Mouse (Mus musculus): Measurements from ENCODE around the gene Ndrg4. TPM values are rescaled to one million over a fixed set of nuclear protein-coding genes. Genes with fewer than 3 reads are reported as not detected.

Gene Ndrg4
- polyA plus RNA-seq, 1 experiment from 2014 or later = 397 TPM

DNA sequence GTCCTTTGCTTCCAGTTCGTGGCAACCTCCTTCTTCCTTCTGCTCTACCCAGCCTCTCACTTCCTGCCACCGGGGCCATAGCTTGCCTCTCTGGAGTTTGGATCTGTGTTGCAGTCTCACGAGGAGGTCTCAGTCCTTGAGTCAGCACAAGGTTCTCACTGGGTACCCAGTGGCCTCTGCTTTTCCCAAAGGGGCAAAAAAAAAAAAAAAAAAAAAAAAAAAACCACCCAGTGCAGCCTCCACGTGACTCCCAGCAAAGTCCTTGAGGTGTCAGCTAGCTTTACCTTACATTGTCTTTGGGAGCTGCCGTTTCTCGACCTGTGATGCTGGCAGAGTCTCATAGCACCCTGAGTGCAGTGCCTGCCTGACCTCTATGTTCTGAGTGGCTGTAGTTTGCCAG, 21.4 kb downstream of the Ndrg4 start:
- Histone ChIP-seq H3K36me3 (replicated peaks; ENCODE audit: control insufficient read depth, insufficient read depth) (no peaks in the 10 kb centered on the region), H3K27ac (no peak overlapping the region), H3K27me3 (ENCODE audit: control insufficient read depth, insufficient read depth, low read length) (no peaks in the 10 kb centered on the region), H3K4me1 (replicated peaks; ENCODE audit: control insufficient read depth, insufficient read depth, low read length) (peaks cover 40% of the 10 kb centered on the region), H3K4me3 (replicated peaks; ENCODE audit: low read length) (no peak overlapping the region), H3K9ac (no peak overlapping the region), H3K4me2 (replicated peaks) (no peak overlapping the region), H3K9me3 (ENCODE audit: control insufficient read depth, low read length) (no peaks in the 10 kb centered on the region)
- WGBS = 52% methylated on average over 6 of the region's 6 CpGs
- no peak for ATAC-seq (ENCODE audit: low FRiP score)
- no peak for DNase-seq (ENCODE audit: low spot score)

DNA sequence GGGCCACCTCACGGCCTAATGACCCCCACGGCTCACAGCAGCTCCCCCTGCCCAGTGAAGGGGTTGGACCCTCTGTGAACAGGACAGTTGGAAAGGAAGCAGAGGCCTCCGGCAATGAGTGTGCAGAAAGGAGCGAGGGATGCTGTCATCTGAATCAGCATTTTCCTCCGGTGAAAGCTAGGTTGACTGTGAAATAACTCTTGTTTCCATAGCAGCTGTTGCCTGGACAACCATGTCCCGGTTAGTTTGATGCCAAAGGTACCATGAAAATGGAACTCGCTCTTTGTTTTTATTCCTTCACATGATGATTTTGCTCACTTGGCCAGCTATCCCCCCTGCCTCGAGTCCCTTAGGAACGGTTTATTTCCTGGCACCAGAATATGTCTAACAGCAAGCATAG, 23.5 kb downstream of the Ndrg4 start:
- 18% methylated on average over 9 of the region's 9 CpGs for WGBS
- Histone ChIP-seq H3K4me1 (replicated peaks; ENCODE audit: control insufficient read depth, insufficient read depth, low read length) (peaks cover 38% of the 10 kb centered on the region), H3K4me2 (replicated peaks) (peak overlapping the region; percentile 9), H3K9ac (peak overlapping the region; percentile 28; the same call in 1 of the 2 replicates), H3K9me3 (ENCODE audit: control insufficient read depth, low read length) (no peaks in the 10 kb centered on the region), H3K27ac (peak overlapping the region; percentile 55), H3K27me3 (ENCODE audit: control insufficient read depth, insufficient read depth, low read length) (no peaks in the 10 kb centered on the region), H3K4me3 (replicated peaks; ENCODE audit: low read length) (no peak overlapping the region), H3K36me3 (replicated peaks; ENCODE audit: control insufficient read depth, insufficient read depth) (0 out of 2 replicates have a peak, but pooled peaks cover 3% of the 10 kb centered on the region)
- ATAC-seq (ENCODE audit: low FRiP score) = no peak
- peak; percentile 85 for DNase-seq (ENCODE audit: low spot score)

DNA sequence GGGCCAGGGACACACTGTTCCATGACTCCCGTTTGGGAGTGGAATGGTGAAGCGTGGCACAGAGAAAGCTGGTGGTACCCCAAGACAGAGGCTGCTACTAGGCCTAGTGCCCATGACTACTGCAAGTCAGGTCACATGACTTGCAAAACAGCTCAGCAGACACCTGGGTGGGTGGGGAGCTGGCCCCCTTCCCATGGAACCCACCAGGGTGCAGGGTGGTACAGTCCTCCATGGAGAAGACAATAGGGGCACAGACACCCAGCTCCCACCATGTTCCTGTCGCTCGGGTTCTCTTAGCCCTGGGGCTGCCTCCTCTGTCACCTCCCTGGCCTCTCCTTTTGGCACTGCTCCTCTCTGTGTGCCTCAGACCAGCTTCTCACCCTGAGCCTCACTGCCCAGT, 25.0 kb downstream of the Ndrg4 start:
- DNase-seq (ENCODE audit: low spot score) (no peak), ATAC-seq (ENCODE audit: low FRiP score) (no peak)
- H3K4me1 ChIP-seq (replicated peaks; ENCODE audit: control insufficient read depth, insufficient read depth, low read length) = peaks cover 38% of the 10 kb centered on the region
- H3K27me3 ChIP-seq (ENCODE audit: control insufficient read depth, insufficient read depth, low read length) = no peaks in the 10 kb centered on the region
- no peak overlapping the region for H3K9ac ChIP-seq
- H3K4me3 ChIP-seq (replicated peaks; ENCODE audit: low read length) = no peak overlapping the region
- H3K27ac ChIP-seq = no peak overlapping the region
- no peak overlapping the region for H3K4me2 ChIP-seq (replicated peaks)
- no peaks in the 10 kb centered on the region for H3K9me3 ChIP-seq (ENCODE audit: control insufficient read depth, low read length)
- 80% methylated on average over 4 of the region's 4 CpGs for WGBS
- peaks cover 18% of the 10 kb centered on the region for H3K36me3 ChIP-seq (replicated peaks; ENCODE audit: control insufficient read depth, insufficient read depth)

DNA sequence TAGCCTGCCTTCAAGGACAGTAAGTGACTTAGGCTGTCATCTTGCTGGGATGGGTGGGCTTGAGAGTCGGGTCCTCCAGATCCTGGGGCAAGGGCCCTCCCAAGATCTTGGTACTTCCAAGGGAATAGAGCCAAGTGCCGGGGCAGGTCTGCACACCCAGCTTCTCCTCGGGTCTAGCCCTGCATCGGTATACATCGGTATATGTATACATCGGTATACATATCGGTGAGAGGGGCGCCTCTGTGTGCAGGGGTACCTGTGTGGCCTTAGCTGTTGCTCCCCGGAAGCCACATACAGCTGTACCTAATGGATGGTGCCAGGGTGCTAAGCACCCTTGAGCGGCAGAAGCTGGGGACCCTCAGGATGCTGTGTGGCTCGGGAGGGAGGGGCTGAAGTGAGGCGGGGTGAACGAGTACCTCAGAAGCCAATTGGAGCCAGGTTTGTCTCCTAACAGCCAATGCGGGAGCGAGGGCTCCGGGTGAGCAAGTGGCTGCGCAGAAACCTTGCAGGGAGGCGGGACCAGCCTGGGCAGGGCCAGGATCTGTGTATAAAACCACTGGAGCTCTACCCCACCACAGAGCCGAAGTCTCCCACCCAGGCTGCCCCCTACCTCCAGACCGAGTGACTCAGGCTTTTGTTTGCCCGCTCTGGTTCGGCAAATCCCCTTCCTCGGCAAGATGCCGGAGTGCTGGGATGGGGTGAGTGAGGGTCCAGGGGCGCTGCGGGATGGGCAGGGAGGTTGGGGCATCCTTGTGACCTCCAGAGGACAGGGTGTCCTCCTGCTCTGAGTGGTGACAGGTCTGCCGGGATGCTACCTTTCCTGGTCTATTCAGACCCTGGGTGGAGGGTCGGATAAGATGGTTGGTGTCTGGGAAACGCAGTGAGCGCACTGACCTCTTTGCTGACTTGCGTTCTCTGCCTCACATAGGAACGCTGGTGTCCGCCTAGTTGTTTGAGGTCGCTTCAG, 26.0 kb downstream of the Ndrg4 start:
- H3K4me3 ChIP-seq (replicated peaks; ENCODE audit: low read length) = peak overlapping the region; percentile 56
- DNase-seq (ENCODE audit: low spot score) (peak; percentile 90), ATAC-seq (ENCODE audit: low FRiP score) (peak; percentile 93)
- WGBS = 2% methylated on average over 34 of the region's 34 CpGs
- H3K4me1 ChIP-seq (replicated peaks; ENCODE audit: control insufficient read depth, insufficient read depth, low read length) = peaks cover 36% of the 10 kb centered on the region
- peak overlapping the region; percentile 85 for H3K27ac ChIP-seq
- peaks cover 27% of the 10 kb centered on the region for H3K36me3 ChIP-seq (replicated peaks; ENCODE audit: control insufficient read depth, insufficient read depth)
- peak overlapping the region; percentile 82 for H3K9ac ChIP-seq
- H3K27me3 ChIP-seq (ENCODE audit: control insufficient read depth, insufficient read depth, low read length) = no peaks in the 10 kb centered on the region
- no peaks in the 10 kb centered on the region for H3K9me3 ChIP-seq (ENCODE audit: control insufficient read depth, low read length)
- peak overlapping the region; percentile 85 for H3K4me2 ChIP-seq (replicated peaks)

DNA sequence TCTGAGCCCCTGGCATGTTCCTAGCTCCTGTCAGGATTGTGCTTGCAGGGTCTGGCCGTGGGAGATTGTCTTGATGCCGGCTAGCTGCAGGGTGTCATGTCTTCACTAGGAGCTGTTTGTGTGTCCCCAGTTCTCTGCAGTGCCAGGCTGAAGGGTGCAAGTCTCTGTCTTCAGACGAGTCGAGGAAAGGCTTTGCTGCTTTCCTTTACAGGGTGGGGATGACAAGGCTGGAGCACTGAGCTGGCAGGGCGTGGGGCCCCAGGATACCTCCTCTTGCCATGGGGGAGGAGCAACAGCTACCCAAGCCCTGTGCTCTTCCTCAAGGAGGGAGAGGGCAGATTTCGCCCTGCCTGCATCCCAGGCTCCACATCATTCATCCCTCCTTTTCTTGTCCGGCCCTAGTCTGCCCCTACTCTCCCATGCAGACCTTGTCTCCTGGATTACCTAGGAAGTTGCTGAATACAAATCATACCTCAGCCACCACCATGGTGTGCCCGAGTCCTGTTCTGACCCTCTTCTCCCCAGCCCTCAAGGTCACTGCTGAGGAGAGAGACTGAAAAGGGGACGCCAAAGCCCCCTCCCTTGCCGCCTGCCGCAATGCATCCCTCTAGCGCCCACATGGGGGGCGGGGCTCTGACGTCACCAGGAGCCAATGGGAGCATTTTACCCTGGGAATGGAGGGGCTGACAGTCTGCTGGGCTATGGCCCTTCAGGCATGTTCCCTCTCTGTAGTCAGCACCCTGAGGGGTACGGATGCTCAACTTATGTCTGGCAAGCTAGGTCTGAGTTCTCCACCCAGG, 26.9 kb downstream of the Ndrg4 start:
- H3K4me3 ChIP-seq (replicated peaks; ENCODE audit: low read length) = peak overlapping the region; percentile 56
- peak overlapping the region; percentile 82 for H3K9ac ChIP-seq
- H3K9me3 ChIP-seq (ENCODE audit: control insufficient read depth, low read length) = no peaks in the 10 kb centered on the region
- DNase-seq (ENCODE audit: low spot score) (peak; percentile 81), ATAC-seq (ENCODE audit: low FRiP score) (peak; percentile 51)
- H3K27ac ChIP-seq = peak overlapping the region; percentile 85
- WGBS = 1% methylated on average over 15 of the region's 15 CpGs
- peak overlapping the region; percentile 85 for H3K4me2 ChIP-seq (replicated peaks)
- peaks cover 36% of the 10 kb centered on the region for H3K36me3 ChIP-seq (replicated peaks; ENCODE audit: control insufficient read depth, insufficient read depth)
- H3K4me1 ChIP-seq (replicated peaks; ENCODE audit: control insufficient read depth, insufficient read depth, low read length) = peaks cover 36% of the 10 kb centered on the region
- H3K27me3 ChIP-seq (ENCODE audit: control insufficient read depth, insufficient read depth, low read length) = no peaks in the 10 kb centered on the region

DNA sequence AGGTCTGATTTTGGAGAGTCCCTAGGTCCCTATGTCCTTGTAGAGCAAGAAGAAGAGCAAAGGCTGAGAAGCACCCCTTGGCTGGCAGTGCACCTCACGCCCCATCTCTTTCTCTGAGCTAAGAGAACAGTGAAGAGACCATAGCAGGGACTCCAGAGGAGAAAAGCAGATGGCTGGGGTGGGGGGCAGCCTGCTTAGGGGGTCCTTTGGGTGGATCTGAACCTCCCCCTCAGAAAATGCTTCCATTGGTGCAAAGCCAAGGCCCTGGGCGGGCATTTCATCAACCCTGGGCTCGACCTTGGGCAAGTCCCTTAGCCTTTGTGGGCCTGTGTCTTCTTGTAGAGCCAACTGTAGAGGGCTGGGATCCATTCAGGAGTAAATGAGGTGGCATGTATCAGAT, 27.8 kb downstream of the Ndrg4 start:
- 96% methylated on average over 3 of the region's 3 CpGs for WGBS
- no peak overlapping the region for H3K27ac ChIP-seq
- peaks cover 36% of the 10 kb centered on the region for H3K4me1 ChIP-seq (replicated peaks; ENCODE audit: control insufficient read depth, insufficient read depth, low read length)

DNA sequence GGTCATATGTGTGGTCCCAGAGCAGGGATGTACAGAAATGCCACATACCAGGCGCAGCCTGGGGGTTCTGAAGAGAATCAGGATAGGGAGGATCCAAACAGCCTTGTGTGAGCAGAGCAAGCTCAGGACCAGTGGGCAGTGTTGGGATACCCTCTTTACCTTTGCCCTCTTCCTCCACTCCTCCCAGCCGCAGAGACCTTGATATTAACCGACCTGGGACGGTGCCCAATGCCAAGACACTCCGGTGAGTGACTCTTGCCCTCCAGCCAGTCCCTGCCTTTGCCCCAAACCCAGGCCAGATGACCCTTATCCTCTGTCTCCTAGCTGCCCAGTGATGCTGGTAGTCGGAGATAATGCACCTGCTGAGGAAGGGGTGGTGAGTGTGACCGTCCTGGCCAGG, 32.8 kb downstream of the Ndrg4 start:
- Histone ChIP-seq H3K9me3 (ENCODE audit: control insufficient read depth, low read length) (no peaks in the 10 kb centered on the region), H3K4me3 (replicated peaks; ENCODE audit: low read length) (no peak overlapping the region), H3K4me2 (replicated peaks) (no peak overlapping the region), H3K4me1 (replicated peaks; ENCODE audit: control insufficient read depth, insufficient read depth, low read length) (peaks cover 8% of the 10 kb centered on the region; the same call in 1 of the 2 replicates), H3K27me3 (ENCODE audit: control insufficient read depth, insufficient read depth, low read length) (no peaks in the 10 kb centered on the region), H3K27ac (no peak overlapping the region), H3K36me3 (replicated peaks; ENCODE audit: control insufficient read depth, insufficient read depth) (peaks cover 78% of the 10 kb centered on the region), H3K9ac (no peak overlapping the region)
- 87% methylated on average over 7 of the region's 7 CpGs for WGBS
- DNase-seq (ENCODE audit: low spot score) = no peak
- no peak for ATAC-seq (ENCODE audit: low FRiP score)

More for the DNA sequence above, 27.8 kb downstream of the Ndrg4 start:
- ATAC-seq (ENCODE audit: low FRiP score) (no peak), DNase-seq (ENCODE audit: low spot score) (no peak)
- H3K27me3 ChIP-seq (ENCODE audit: control insufficient read depth, insufficient read depth, low read length) = no peaks in the 10 kb centered on the region
- H3K4me3 ChIP-seq (replicated peaks; ENCODE audit: low read length) = peak overlapping the region; percentile 56
- peak overlapping the region; percentile 85 for H3K4me2 ChIP-seq (replicated peaks)
- H3K36me3 ChIP-seq (replicated peaks; ENCODE audit: control insufficient read depth, insufficient read depth) = peaks cover 45% of the 10 kb centered on the region
- peak overlapping the region; percentile 82 for H3K9ac ChIP-seq
- no peaks in the 10 kb centered on the region for H3K9me3 ChIP-seq (ENCODE audit: control insufficient read depth, low read length)

DNA sequence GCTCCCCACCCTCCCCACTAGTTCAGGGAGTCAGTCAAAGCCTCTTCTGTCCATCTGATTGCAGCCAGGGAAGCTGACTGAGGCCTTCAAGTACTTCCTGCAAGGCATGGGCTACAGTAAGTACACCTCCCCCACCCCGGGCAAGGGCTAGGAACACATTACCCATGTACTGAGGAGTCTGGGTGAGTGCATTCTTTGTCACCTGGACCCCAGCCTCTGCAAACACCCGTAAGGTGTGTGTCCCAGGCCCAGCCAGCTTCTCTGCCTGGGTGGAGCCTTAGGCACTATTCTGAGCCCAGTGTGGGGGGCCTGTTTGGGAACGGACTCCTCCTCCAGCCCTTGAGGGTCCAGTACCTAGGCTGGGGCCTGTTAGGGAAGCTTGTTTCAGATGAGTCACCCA, 34.2 kb downstream of the Ndrg4 start:
- no peak overlapping the region for H3K9ac ChIP-seq
- H3K4me2 ChIP-seq (replicated peaks) = no peak overlapping the region
- H3K4me1 ChIP-seq (replicated peaks; ENCODE audit: control insufficient read depth, insufficient read depth, low read length) = peaks cover 5% of the 10 kb centered on the region
- DNase-seq (ENCODE audit: low spot score) (no peak), ATAC-seq (ENCODE audit: low FRiP score) (no peak)
- WGBS = 88% methylated on average over 3 of the region's 3 CpGs
- H3K27me3 ChIP-seq (ENCODE audit: control insufficient read depth, insufficient read depth, low read length) = no peaks in the 10 kb centered on the region
- H3K36me3 ChIP-seq (replicated peaks; ENCODE audit: control insufficient read depth, insufficient read depth) = peaks cover 68% of the 10 kb centered on the region
- no peaks in the 10 kb centered on the region for H3K9me3 ChIP-seq (ENCODE audit: control insufficient read depth, low read length)
- H3K27ac ChIP-seq = no peak overlapping the region
- H3K4me3 ChIP-seq (replicated peaks; ENCODE audit: low read length) = no peak overlapping the region

DNA sequence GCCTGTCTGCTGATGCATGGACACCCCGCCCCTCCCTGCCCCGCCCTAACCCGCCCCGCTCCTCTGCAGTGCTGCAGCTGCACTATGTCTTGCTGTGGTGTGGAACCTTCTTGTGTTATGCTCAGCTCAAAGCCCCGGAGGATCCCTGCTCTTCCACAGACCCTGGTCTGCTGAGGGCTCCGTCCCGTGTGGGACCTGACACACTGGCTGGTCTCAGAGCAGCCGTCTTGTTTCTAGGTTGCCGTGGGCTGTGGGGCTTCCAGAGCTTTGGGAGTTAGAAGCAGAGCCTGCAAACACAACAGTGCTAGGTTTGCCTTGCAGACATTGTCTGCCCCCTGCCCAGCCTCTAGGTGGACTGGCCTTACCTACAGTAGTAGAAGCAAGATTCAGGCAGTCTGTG, 35.6 kb downstream of the Ndrg4 start:
- no peak overlapping the region for H3K4me3 ChIP-seq (replicated peaks; ENCODE audit: low read length)
- peaks cover 54% of the 10 kb centered on the region for H3K36me3 ChIP-seq (replicated peaks; ENCODE audit: control insufficient read depth, insufficient read depth)
- no peak overlapping the region for H3K9ac ChIP-seq
- WGBS = 91% methylated on average over 9 of the region's 9 CpGs
- H3K4me2 ChIP-seq (replicated peaks) = no peak overlapping the region
- no peak for ATAC-seq (ENCODE audit: low FRiP score)
- no peaks in the 10 kb centered on the region for H3K27me3 ChIP-seq (ENCODE audit: control insufficient read depth, insufficient read depth, low read length)
- no peak for DNase-seq (ENCODE audit: low spot score)
- H3K9me3 ChIP-seq (ENCODE audit: control insufficient read depth, low read length) = no peaks in the 10 kb centered on the region
- peaks cover 13% of the 10 kb centered on the region for H3K4me1 ChIP-seq (replicated peaks; ENCODE audit: control insufficient read depth, insufficient read depth, low read length)
- H3K27ac ChIP-seq = no peak overlapping the region
